Mouse (Mus musculus): ENCODE results near the gene Slain1.

- no peak for TF ChIP-seq POLR2A (IDR thresholded peaks at IDR 0.05; ENCODE audit: borderline replicate concordance, extremely low read depth, insufficient read depth, insufficient read length, poor library complexity, severe bottlenecking)
- TF ChIP-seq CTCF (IDR thresholded peaks at IDR 0.05; ENCODE audit: borderline replicate concordance, extremely low read depth, insufficient read depth, insufficient read length), result no peak
Measured at GRCm38 (mm10) chr14:103729760-103730367, 79.8 kb downstream of the Slain1 start.

Data from brain, embryonic 14.5 days (tissue).